Mouse (Mus musculus) ES-E14 (cell line): ENCODE measurements at regions not wholly inside any gene's neighbourhood (a gene's known extent, or its start where the extent isn't known, plus 50 kb on each side); places are given as distances from the start of the nearest gene placed in this dataset.

Source experiments
- DNase-seq: peaks from one replicate; pipeline ENCODE4 v3.0.0-alpha.2; 2013; ENCODE audit warnings: low read depth, low spot score
- H3K27ac ChIP-seq: 2 replicates; pipeline ENCODE4 v1.5.1; 2012; ENCODE audit warnings: low read depth, mild to moderate bottlenecking, low read length, moderate library complexity, mixed read lengths; ENCODE audit not compliant: poor library complexity, insufficient read depth, severe bottlenecking
- H3K36me3 ChIP-seq: 2 replicates; pipeline ENCODE4 v1.6.1; 2012; ENCODE audit warnings: mild to moderate bottlenecking, low read length, moderate library complexity, mixed read lengths; ENCODE audit not compliant: control insufficient read depth, poor library complexity, insufficient read depth, severe bottlenecking
- H3K4me1 ChIP-seq, 2 experiments: fragments of 150-350 bp in 1 of 2; sonication (generic) in 1 of 2; 2 replicates each; pipeline ENCODE4 v1.6.1; 2012; ENCODE audit warnings: low read length in 2 of 2, mild to moderate bottlenecking in 1 of 2, mixed read lengths in 1 of 2; ENCODE audit not compliant: control insufficient read depth in 2 of 2, insufficient read depth in 2 of 2, poor library complexity in 1 of 2
- H3K4me3 ChIP-seq, 2 experiments: fragments of 150-350 bp in 1 of 2; sonication (generic) in 1 of 2; 2 replicates each; pipeline ENCODE4 v1.5.1; 2012; ENCODE audit warnings: low read length in 2 of 2, low read depth in 1 of 2, mild to moderate bottlenecking in 1 of 2, mixed read lengths in 1 of 2; ENCODE audit not compliant: insufficient read depth in 1 of 2, poor library complexity in 1 of 2, severe bottlenecking in 1 of 2
- H3K9ac ChIP-seq: 2 replicates; pipeline ENCODE4 v1.6.1; 2012; ENCODE audit warnings: low read depth, mild to moderate bottlenecking, low read length, mixed read lengths; ENCODE audit not compliant: poor library complexity, insufficient read depth, severe bottlenecking
- H3K9me3 ChIP-seq: fragments of 150-350 bp; sonication (generic); 2 replicates; pipeline ENCODE4 v1.6.1; 2012; ENCODE audit warnings: low read depth, mild to moderate bottlenecking, low read length; ENCODE audit not compliant: control insufficient read depth, insufficient read depth
- CHD2 ChIP-seq: IDR thresholded peaks from 2 replicates; pipeline ENCODE4 v1.6.1; 2014; ENCODE audit warnings: mild to moderate bottlenecking, low read depth, low read length, inconsistent platforms
- HCFC1 ChIP-seq: IDR thresholded peaks from 2 replicates; pipeline ENCODE4 v1.6.1; 2012; ENCODE audit warnings: low read length, inconsistent platforms, borderline replicate concordance; ENCODE audit not compliant: insufficient read depth
- MAFK ChIP-seq: IDR thresholded peaks from 2 replicates; pipeline ENCODE4 v1.6.1; 2014; ENCODE audit warnings: mild to moderate bottlenecking, low read depth, low read length, inconsistent platforms; ENCODE audit not compliant: insufficient read depth
- ZC3H11A ChIP-seq: IDR thresholded peaks from 2 replicates; pipeline ENCODE4 v1.6.1; 2012; ENCODE audit warnings: low read depth, mild to moderate bottlenecking, inconsistent platforms, low read length, borderline replicate concordance
- ZNF384 ChIP-seq: IDR thresholded peaks from 2 replicates; pipeline ENCODE4 v1.6.1; 2012; ENCODE audit warnings: low read depth, low read length, inconsistent platforms
- in situ Hi-C, 2 experiments: fragments of 600-800 bp; cut with MboI; formaldehyde crosslinking; loops; one replicate each; pipeline ENCODE4 v1.15.1; 2025; ENCODE audit warnings: low sequenced_read_pairs in 2 of 2, inconsistent platforms in 1 of 2; ENCODE audit not compliant: unreplicated experiment in 2 of 2

GRCm38 (mm10) chr11:112545231-112546010 lies 236.6 kb upstream of the Sox9 start:
- no peak for DNase-seq

GRCm38 (mm10) chr11:112546162-112546561 lies 235.9 kb upstream of the Sox9 start:
- no peak for DNase-seq
- no peak overlapping the region for H3K4me3 ChIP-seq
- in situ Hi-C loops = no loop called here
- TF ChIP-seq ZC3H11A (no peak), HCFC1 (no peak), MAFK (no peak), ZNF384 (no peak), CHD2 (no peak)
- H3K9ac ChIP-seq = no peak overlapping the region
- H3K36me3 ChIP-seq = no peaks in the 10 kb centered on the region
- H3K27ac ChIP-seq = no peak overlapping the region
- no peaks in the 10 kb centered on the region for H3K4me1 ChIP-seq
- H3K9me3 ChIP-seq = no peaks in the 10 kb centered on the region

More at GRCm38 (mm10) chr11:112545231-112546010, 236.6 kb upstream of the Sox9 start:
- in situ Hi-C loops = no loop called here
- H3K27ac ChIP-seq = no peak overlapping the region
- no peak overlapping the region for H3K4me3 ChIP-seq
- no peaks in the 10 kb centered on the region for H3K9me3 ChIP-seq
- H3K36me3 ChIP-seq = no peaks in the 10 kb centered on the region
- no peak overlapping the region for H3K9ac ChIP-seq
- H3K4me1 ChIP-seq = no peaks in the 10 kb centered on the region
- no peak for TF ChIP-seq CHD2
- no peak for TF ChIP-seq HCFC1
- no peak for TF ChIP-seq ZNF384
- no peak for TF ChIP-seq ZC3H11A
- no peak for TF ChIP-seq MAFK

DNA sequence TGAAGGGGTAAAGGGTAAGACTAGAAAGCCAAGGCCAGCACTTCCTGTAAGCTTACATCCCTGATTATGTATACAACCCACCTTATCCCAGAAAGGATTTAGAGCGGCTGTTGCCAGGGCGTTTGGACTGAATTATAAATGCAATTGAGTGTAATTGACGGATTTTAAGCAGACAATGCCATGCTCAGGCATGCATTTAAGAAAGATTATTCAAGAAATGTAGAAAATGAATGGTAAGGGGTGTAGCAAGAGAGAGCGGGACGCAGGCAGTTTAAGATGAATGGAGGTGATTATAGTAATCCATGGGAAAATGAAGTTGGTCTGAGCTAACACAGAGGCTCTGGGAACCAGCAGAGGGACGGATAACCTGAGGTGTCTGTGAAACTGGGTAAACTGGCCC lies 229.2 kb upstream of the Sox9 start:
- H3K4me3 ChIP-seq = no peak overlapping the region
- H3K4me1 ChIP-seq = no peaks in the 10 kb centered on the region
- no peak for TF ChIP-seq ZNF384
- TF ChIP-seq MAFK = no peak
- no peak for TF ChIP-seq CHD2
- no peaks in the 10 kb centered on the region for H3K36me3 ChIP-seq
- no peaks in the 10 kb centered on the region for H3K9me3 ChIP-seq
- in situ Hi-C loops = no loop called here
- H3K27ac ChIP-seq = no peak overlapping the region
- no peak overlapping the region for H3K9ac ChIP-seq
- DNase-seq = no peak

DNA sequence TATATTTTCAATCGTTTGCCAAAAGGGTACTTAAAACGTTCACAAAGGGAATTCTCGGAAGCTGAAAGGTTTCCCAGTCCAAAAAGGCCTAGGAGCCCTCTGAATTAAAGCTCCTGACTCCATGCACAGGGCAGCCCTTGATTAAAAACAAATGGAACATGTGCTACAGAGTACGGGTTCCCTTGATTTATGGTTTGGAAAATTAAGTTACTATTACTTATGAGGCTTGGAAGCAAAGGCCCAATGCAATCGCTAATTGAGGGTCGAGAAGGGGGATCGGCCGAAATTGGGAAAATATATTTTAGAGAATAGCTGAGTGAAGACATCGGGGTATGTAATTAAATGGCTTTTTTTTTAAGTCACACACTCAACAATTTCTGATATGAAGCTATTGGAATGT lies 219.0 kb upstream of the Sox9 start:
- in situ Hi-C loops = no loop called here
- Histone ChIP-seq H3K9me3 (no peaks in the 10 kb centered on the region), H3K9ac (no peak overlapping the region), H3K4me3 (no peak overlapping the region), H3K27ac (no peak overlapping the region), H3K36me3 (no peaks in the 10 kb centered on the region), H3K4me1 (no peaks in the 10 kb centered on the region)
- DNase-seq = no peak
- TF ChIP-seq ZC3H11A (no peak), ZNF384 (no peak), CHD2 (no peak)
